Mouse (Mus musculus) hindbrain, embryonic 16.5 days (tissue): ENCODE data around the gene Btbd11. TPM values are rescaled to one million over a fixed set of nuclear protein-coding genes. Genes with fewer than 3 reads are reported as not detected.

ENCODE experiments used
- ATAC-seq: fragments of 200-750 bp; cut with Nextera tagmentation; 2 replicates; pipeline ENCODE4 v1.8.0; 2017; ENCODE audit warnings: moderate TSS enrichment, moderate library complexity
- H3K27ac ChIP-seq: fragments of 300-500 bp; sonication (generic); 2 replicates; pipeline ENCODE4 v1.5.1; 2014; ENCODE audit warnings: low read depth, mild to moderate bottlenecking, control low read depth, low read length, moderate library complexity
- H3K27me3 ChIP-seq: fragments of 300-500 bp; sonication (generic); replicated peaks from 2 replicates; pipeline ENCODE4 v1.6.1; 2014; ENCODE audit warnings: low read length; ENCODE audit not compliant: control insufficient read depth, insufficient read depth
- H3K36me3 ChIP-seq: fragments of 300-500 bp; sonication (generic); 2 replicates; pipeline ENCODE4 v1.6.1; 2014; ENCODE audit warnings: mild to moderate bottlenecking, low read length, moderate library complexity, mixed read lengths; ENCODE audit not compliant: control insufficient read depth, insufficient read depth
- H3K4me1 ChIP-seq: fragments of 300-500 bp; sonication (generic); 2 replicates; pipeline ENCODE4 v1.6.1; 2014; ENCODE audit warnings: low read depth, low read length; ENCODE audit not compliant: control insufficient read depth, insufficient read depth
- H3K4me2 ChIP-seq: fragments of 300-500 bp; sonication (generic); 2 replicates; pipeline ENCODE4 v1.6.1; 2014; ENCODE audit warnings: mild to moderate bottlenecking, low read length, control low read depth, moderate library complexity
- H3K4me3 ChIP-seq: fragments of 300-500 bp; sonication (generic); 2 replicates; pipeline ENCODE4 v1.5.1; 2014; ENCODE audit warnings: mild to moderate bottlenecking, low read length, control low read depth, moderate library complexity
- H3K9ac ChIP-seq: fragments of 300-500 bp; sonication (generic); 2 replicates; pipeline ENCODE4 v1.6.1; 2014; ENCODE audit warnings: low read depth, mild to moderate bottlenecking, control low read depth, low read length, moderate library complexity
- H3K9me3 ChIP-seq: fragments of 300-500 bp; sonication (generic); 2 replicates; pipeline ENCODE4 v1.6.1; 2014; ENCODE audit warnings: mild to moderate bottlenecking, low read length, moderate library complexity; ENCODE audit not compliant: control insufficient read depth
- WGBS: fragments of 180-500 bp; shearing (Covaris S2); extraction: QIAGEN DNeasy Blood & Tissue Kit; methylation state at CpG from one replicate; pipeline ENCODE4 v1.1.7; 2014; 5-methylcytosine and 5-hydroxymethylcytosine counted together
- polyA plus RNA-seq: library from polyadenylated mRNA; unstranded; fragments of >200 nt; fragmentation: Nextera tagmentation; extraction: Ambion mirVana; gene quantifications from 2 replicates; pipeline ENCODE4 v1.2.1, GENCODE M21; 2015

Btbd11 gene
- polyA plus RNA-seq, 1 experiment from 2014 or later, result 25.4 TPM

DNA sequence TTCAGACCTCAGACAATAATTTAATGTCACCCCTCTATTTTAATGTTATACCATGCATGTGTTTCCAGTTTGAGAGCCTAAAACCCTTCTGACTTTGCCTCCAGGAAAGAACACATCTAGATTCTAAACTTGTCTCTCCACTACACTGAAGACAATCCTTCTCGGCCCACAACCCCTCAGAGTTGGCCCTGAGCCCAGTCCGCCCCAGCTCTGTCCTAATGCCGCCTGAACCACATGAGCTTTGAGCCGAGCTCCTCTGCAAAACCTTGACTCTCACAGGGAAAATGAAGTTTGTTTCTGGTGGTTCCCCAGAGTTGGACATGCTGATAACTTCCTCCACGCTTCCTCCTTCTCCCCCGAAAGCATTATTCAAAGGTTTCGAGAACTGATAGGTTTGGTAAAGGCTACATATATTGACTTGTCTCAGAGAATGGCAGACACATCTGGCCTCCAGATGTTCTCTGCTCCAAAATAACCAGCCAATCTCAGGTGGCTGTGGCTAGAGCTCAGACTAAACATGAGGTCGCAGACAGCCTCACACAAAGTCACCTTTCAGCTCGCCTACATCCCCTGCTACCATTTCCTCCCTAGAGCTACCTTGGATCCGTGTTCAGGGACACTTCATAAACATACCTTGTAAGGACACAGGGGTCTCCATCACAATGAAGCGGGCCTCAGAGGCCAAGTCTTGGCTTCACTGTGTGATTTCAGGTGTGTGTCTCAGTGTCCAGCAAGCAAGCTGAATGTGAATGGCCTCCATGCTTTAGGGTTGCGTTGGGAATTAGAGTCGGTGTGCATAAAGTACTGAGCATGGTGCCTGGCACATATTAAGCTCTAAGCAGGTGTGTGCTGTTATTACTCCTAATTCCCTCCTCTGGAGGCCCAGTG is 130.9 kb downstream of the Btbd11 start:
- no peaks in the 10 kb centered on the region for H3K36me3 ChIP-seq
- no peaks in the 10 kb centered on the region for H3K9me3 ChIP-seq
- ATAC-seq, result peak; percentile 70; the same call in 1 of the 2 replicates
- H3K4me2 ChIP-seq, result no peak overlapping the region
- H3K9ac ChIP-seq, result no peak overlapping the region
- no peak overlapping the region for H3K27ac ChIP-seq
- WGBS, result 61% methylated on average over 13 of the region's 13 CpGs
- peaks cover 4% of the 10 kb centered on the region for H3K4me1 ChIP-seq
- H3K4me3 ChIP-seq, result no peak overlapping the region
- no peaks in the 10 kb centered on the region for H3K27me3 ChIP-seq

DNA sequence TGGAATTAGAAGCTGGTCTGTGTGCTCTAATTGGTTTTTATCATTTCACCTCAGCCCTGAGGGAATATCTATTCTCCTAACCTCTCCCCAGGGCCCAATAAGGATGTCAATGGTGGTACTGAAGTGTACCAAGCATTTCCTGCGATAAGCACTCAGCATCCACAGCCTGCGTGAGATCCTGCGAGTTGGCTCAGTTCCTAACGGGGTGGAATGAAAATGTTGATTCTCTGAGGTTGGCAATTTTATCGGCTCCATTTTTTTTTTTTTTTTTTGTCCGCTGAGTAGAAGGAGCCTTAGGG is 131.4 kb downstream of the Btbd11 start:
- Histone ChIP-seq H3K4me2 (no peak overlapping the region), H3K9ac (no peak overlapping the region), H3K9me3 (no peaks in the 10 kb centered on the region), H3K4me3 (no peak overlapping the region), H3K27me3 (no peaks in the 10 kb centered on the region), H3K36me3 (no peaks in the 10 kb centered on the region), H3K4me1 (peaks cover 4% of the 10 kb centered on the region), H3K27ac (no peak overlapping the region)
- WGBS, result 78% methylated on average over 6 of the region's 6 CpGs
- ATAC-seq, result no peak

DNA sequence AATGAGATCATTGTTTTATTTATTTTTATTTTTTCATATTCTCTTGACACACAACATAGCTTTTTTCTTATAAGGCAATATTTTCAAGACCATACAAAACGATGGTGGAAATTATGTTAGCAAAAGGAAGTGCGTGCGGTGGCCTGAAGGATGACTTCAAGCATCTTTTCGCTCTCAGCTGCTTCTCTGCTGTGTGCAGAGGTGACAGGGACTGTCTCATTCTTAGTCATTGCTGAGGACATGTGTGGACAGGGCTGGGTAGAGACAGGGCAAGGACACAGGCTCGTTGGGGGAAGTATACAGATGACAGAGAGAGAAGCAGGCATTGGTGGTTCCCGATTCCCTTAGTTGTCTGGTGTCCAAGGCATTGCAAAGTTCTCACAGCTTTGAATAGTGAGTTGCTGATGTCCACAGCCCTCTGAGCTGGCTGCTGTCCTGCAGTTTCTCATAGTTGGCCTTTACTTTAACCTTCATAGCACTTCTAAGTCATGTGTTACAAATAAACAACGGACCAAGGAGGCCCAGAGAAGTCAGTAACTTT is 135.7 kb downstream of the Btbd11 start:
- Histone ChIP-seq H3K27me3 (no peaks in the 10 kb centered on the region), H3K4me2 (no peak overlapping the region), H3K4me1 (peaks cover 25% of the 10 kb centered on the region), H3K36me3 (no peaks in the 10 kb centered on the region), H3K9ac (no peak overlapping the region), H3K9me3 (no peaks in the 10 kb centered on the region), H3K27ac (no peak overlapping the region), H3K4me3 (no peak overlapping the region)
- ATAC-seq, result no peak
- WGBS, result 78% methylated on average over 7 of the region's 7 CpGs

DNA sequence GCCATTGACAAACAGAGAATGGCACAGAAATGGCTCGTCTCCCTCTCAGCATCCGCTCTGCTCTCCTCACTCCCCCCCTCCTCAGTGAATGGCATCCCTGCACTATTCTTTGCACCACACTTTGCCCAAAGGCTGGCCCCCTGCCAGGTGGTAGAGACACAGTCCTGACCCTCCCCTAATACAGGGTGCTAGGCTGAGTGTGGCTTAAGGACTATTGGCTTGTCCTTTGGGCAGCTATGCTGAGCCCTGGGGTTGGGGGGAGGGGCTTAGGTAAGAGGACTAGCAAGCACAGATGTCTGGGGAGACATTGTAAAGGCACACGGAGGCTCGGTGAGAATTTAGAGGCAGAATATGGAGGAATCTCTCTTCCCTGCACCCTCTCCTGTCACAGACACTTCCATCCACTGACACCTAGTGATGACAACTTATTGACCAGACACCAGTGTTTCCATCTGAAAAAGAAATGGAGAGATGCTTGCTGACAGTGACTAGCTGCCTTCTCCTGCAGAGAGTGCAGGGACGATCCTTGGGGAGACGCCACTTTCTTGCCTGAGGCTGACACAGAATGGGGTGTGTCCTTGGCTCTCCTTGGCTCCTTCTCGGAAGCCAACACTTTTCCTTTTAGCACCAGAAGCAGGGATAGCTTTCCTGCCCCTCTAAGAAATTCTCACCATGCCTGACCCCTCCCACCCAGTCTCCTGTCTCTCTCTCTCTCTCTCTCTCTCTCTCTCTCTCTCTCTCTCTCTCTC is 138.8 kb downstream of the Btbd11 start:
- Histone ChIP-seq H3K27ac (no peak overlapping the region), H3K4me1 (peaks cover 25% of the 10 kb centered on the region), H3K4me3 (no peak overlapping the region), H3K36me3 (no peaks in the 10 kb centered on the region), H3K9ac (no peak overlapping the region), H3K4me2 (no peak overlapping the region), H3K27me3 (no peaks in the 10 kb centered on the region), H3K9me3 (no peaks in the 10 kb centered on the region)
- 28% methylated on average over 7 of the region's 7 CpGs for WGBS
- ATAC-seq, result peak; percentile 29; the same call in 1 of the 2 replicates

DNA sequence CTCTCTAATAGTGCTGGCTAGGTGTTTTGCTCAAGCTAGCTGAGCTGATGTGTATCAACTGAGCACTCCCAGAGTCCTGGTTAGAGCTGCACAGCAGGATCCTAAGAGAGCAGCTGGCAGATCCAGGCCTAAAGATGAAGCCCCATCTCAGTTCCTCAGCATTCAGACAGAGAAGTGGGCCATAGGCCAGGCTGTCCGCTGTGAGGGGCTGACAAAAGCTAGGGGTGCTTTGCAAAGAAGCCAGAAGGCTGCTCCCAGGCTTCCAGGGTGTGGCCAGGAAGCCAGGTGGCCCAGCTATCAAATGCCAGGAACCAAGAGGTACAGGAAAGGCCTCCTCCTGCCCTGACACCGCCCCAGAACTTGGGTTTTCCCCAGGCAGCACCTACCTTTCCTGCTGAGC is 140.0 kb downstream of the Btbd11 start:
- ATAC-seq, result no peak
- Histone ChIP-seq H3K36me3 (no peaks in the 10 kb centered on the region), H3K4me2 (no peak overlapping the region), H3K27me3 (no peaks in the 10 kb centered on the region), H3K27ac (no peak overlapping the region), H3K4me3 (no peak overlapping the region), H3K9me3 (no peaks in the 10 kb centered on the region), H3K9ac (no peak overlapping the region), H3K4me1 (peaks cover 25% of the 10 kb centered on the region)
- 40% methylated on average over 2 of the region's 2 CpGs for WGBS

DNA sequence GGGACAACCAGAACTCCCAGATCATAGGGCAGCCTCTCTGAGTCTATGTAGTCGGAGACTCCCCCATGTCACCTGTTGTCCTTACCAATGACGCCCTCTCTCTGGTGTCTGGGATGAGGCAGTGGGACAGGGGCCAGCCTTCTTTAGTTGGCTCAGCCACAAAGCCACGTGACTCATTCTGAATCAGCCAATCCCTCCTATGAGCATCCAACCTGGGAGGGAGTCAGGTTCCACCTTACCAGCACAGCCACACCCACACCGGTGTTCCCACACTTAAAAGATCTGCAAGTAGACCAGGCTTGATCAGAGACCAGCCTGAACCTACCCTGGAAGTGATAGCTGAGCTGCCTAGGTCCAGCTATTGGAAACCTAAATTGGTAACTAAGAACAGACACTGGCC is 141.1 kb downstream of the Btbd11 start:
- no peaks in the 10 kb centered on the region for H3K36me3 ChIP-seq
- H3K27ac ChIP-seq, result no peak overlapping the region
- 80% methylated on average over 4 of the region's 4 CpGs for WGBS
- no peak overlapping the region for H3K4me3 ChIP-seq
- no peak overlapping the region for H3K4me2 ChIP-seq
- peaks cover 25% of the 10 kb centered on the region for H3K4me1 ChIP-seq
- H3K9ac ChIP-seq, result no peak overlapping the region
- no peaks in the 10 kb centered on the region for H3K9me3 ChIP-seq
- ATAC-seq, result no peak
- H3K27me3 ChIP-seq, result no peaks in the 10 kb centered on the region

DNA sequence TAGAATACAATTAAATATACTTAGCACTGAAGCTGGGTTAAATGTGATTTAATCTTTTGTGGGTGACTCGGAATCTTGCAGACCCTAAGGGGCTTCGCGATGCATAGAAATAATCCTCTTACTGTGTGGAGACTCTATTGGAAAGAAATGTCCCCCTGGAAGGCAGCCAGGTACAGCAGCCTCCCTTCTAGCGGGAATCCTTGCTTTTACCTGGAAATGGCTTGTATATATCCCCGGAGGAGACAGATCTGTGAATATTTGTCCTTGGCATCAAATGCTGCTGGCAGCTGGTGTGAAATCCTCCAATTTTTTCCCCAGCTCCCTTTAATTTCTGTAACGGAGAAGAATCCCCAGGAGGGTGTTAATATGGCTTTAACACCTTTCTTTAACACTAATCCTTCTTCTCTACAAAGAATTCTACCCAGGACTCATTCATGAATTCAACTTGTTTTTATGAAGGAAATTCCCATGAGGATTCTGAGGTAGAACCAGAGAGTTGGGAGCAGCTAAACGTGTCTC is 146.6 kb downstream of the Btbd11 start:
- no peak overlapping the region for H3K27ac ChIP-seq

DNA sequence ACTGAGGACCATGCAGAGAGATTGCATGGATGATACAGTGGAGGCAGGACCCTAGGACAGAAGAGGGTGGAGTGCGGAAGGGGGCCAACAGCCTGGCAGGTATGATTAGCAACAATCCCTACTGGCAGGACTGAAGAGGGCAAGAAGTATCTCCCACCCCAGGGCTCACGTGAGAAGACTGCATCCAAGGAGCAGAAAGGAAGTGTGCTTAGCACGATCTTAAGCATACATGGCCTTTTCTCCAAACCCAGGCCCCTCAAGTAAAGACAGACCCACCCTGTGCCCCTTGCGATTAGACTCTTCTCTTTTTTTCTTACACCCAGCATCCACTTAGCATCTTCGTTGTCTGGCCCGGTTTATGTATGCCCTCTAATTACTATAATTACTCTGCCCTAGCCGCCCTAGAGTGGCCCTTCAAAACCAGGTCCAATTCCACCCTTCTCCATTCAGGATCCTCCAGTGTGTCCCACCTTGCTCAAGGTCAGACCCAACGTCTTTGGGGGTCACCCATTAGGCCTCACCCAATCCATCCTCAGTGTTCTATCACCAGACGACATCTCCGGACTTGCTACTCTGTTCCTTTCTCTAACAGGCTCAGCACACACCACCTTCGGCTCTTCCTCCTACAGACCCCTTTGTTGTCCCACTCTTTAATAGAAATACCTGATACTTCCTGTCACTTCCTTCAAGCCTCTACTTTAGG is 151.6 kb downstream of the Btbd11 start:
- Histone ChIP-seq H3K4me2 (no peak overlapping the region), H3K9ac (no peak overlapping the region), H3K4me3 (no peak overlapping the region), H3K27me3 (no peaks in the 10 kb centered on the region), H3K9me3 (no peaks in the 10 kb centered on the region), H3K4me1 (peaks cover 12% of the 10 kb centered on the region), H3K27ac (no peak overlapping the region), H3K36me3 (no peaks in the 10 kb centered on the region)
- 93% methylated on average over 11 of the region's 11 CpGs for WGBS
- no peak for ATAC-seq

More for the DNA sequence above, 146.6 kb downstream of the Btbd11 start:
- H3K9me3 ChIP-seq, result no peaks in the 10 kb centered on the region
- ATAC-seq, result 0 out of 2 replicates have a peak, but pooled peaks have one; percentile 27
- no peak overlapping the region for H3K4me3 ChIP-seq
- H3K36me3 ChIP-seq, result no peaks in the 10 kb centered on the region
- no peak overlapping the region for H3K4me2 ChIP-seq
- WGBS, result 39% methylated on average over 7 of the region's 7 CpGs
- no peaks in the 10 kb centered on the region for H3K27me3 ChIP-seq
- H3K9ac ChIP-seq, result no peak overlapping the region
- peaks cover 5% of the 10 kb centered on the region; the same call in 1 of the 2 replicates for H3K4me1 ChIP-seq
